Comparison of ENCODE assay signal across 20 mouse cellular contexts in the genomic region with DNA sequence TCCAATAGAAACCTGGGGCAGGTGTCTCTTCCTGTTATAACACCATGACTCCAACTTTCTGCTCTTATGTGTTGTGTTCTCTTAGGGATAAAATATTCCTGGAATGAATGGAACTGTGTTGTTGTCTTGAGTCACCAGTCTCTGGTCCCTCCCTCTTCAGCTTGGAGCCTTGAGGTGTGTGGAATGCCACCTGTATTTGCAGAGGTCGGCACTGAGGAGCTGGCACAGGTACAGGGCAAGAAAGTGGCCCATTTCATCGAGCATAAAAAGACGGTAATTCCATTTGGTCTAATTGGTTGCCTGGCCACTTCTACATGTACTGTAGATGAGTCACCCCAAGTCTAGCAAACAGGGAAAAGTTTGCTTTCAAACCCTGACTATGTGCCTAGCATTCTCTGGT.
DNase-seq lines count a peak whose midpoint lies in the region; ATAC-seq and TF ChIP-seq lines count a peak whose summit lies in the region.
"Had no signal": no experiment of that assay in that cellular context is flagged by ENCODE, and none has a peak within 500 bp of the region (broad histone marks: within the 10 kb centered on the region; RNA-seq: fewer than 3 reads in every experiment).

No protein-coding gene starts in this region.

- H3K4me3 ChIP-seq in lung, embryonic 14.5 days (ENCODE audit: low read depth, low read length): no peak overlapping the region
- H3K4me3 ChIP-seq: embryonic facial prominence, embryonic 12.5 days; forebrain, embryonic 12.5 days; gastrocnemius, adult 2 months; heart, embryonic 13.5 days; hindbrain, embryonic 12.5 days had no signal

- peak overlapping the region; percentile 34 for H3K27ac ChIP-seq in lung, embryonic 14.5 days (ENCODE audit: low read depth)
- H3K27ac ChIP-seq: embryonic facial prominence, embryonic 12.5 days; forebrain, embryonic 12.5 days; gastrocnemius, adult 2 months; heart, embryonic 13.5 days; hindbrain, embryonic 12.5 days had no signal

- no peaks in the 10 kb centered on the region for H3K27me3 ChIP-seq in lung, embryonic 14.5 days (ENCODE audit: insufficient read depth, low read length)
- H3K27me3 ChIP-seq: embryonic facial prominence, embryonic 12.5 days; forebrain, embryonic 12.5 days; heart, embryonic 13.5 days; hindbrain, embryonic 12.5 days had no signal

- no peaks in the 10 kb centered on the region for H3K4me1 ChIP-seq in lung, embryonic 14.5 days (ENCODE audit: insufficient read depth)
- H3K4me1 ChIP-seq: embryonic facial prominence, embryonic 12.5 days; forebrain, embryonic 12.5 days; hindbrain, embryonic 12.5 days had no signal

- no peak for TF ChIP-seq CTCF in lung, embryonic 14.5 days (IDR thresholded peaks at IDR 0.05; ENCODE audit: low read depth)

- intact Hi-C loops in left cerebral cortex, postnatal 25 days (cut with DNase I): no loop called here

- no peaks in the 10 kb centered on the region for H3K9me3 ChIP-seq in lung, embryonic 14.5 days (ENCODE audit: low read depth, low read length)
- H3K9me3 ChIP-seq: embryonic facial prominence, embryonic 12.5 days; forebrain, embryonic 12.5 days; heart, embryonic 13.5 days; hindbrain, embryonic 12.5 days had no signal

- H3K4me2 ChIP-seq in lung, embryonic 14.5 days: no peak overlapping the region
- H3K4me2 ChIP-seq: embryonic facial prominence, embryonic 12.5 days; forebrain, embryonic 12.5 days; heart, embryonic 13.5 days; hindbrain, embryonic 12.5 days had no signal

- peak; percentile 86 to 87 for DNase-seq in lung, adult 18-20 months
- peak; percentile 48 for DNase-seq in lung, embryonic 14.5 days
- peak; percentile 60 for DNase-seq in lung, postnatal 10 days
- peak; percentile 54 to 83 for DNase-seq in lung, postnatal 4 days
- no peak for DNase-seq in kidney, adult 9 months
- no peak for DNase-seq in left cerebral cortex, postnatal 25 days (ENCODE audit: low spot score in 2 of 2)
- DNase-seq: adrenal gland, postnatal 10 days; cerebellum, adult 11 months; cerebellum, adult 8-10 months; cerebellum, postnatal 14 days; embryo, embryonic 11 days; gastrocnemius, adult 2 months; gastrocnemius, postnatal 25 days; heart, postnatal 4 days had no signal

- 62% methylated on average over 3 of the region's 3 CpGs for WGBS in lung, embryonic 14.5 days

- peak; percentile 57 for ATAC-seq in lung, embryonic 14.5 days (ENCODE audit: insufficient read depth)
- ATAC-seq in megakaryocyte, adult 5-6 weeks (ENCODE audit: poor library complexity, severe bottlenecking): no peak
- ATAC-seq: hindbrain, embryonic 16.5 days had no signal

- H3K9ac ChIP-seq in lung, embryonic 14.5 days: no peak overlapping the region
- H3K9ac ChIP-seq: embryonic facial prominence, embryonic 12.5 days; forebrain, embryonic 12.5 days; heart, embryonic 13.5 days; hindbrain, embryonic 12.5 days had no signal

- no peaks in the 10 kb centered on the region for H3K36me3 ChIP-seq in lung, embryonic 14.5 days (ENCODE audit: insufficient read depth)
- H3K36me3 ChIP-seq: embryonic facial prominence, embryonic 12.5 days; forebrain, embryonic 12.5 days; heart, embryonic 13.5 days; hindbrain, embryonic 12.5 days had no signal

Comparison
In these comparisons a context has a peak if more than half of its experiments do, and no peak if none do; other contexts are left out.
1. DNase-seq: peak in lung, adult 18-20 months (2 of 2), lung, embryonic 14.5 days (single experiment), lung, postnatal 10 days (single experiment) and lung, postnatal 4 days (2 of 2); none in kidney, adult 9 months (single experiment) and left cerebral cortex, postnatal 25 days (0 of 2).